Mouse (Mus musculus): ENCODE results near the gene Neil1.

- no peak for TF ChIP-seq CTCF (IDR thresholded peaks at IDR 0.05; ENCODE audit: control insufficient read depth, insufficient read depth, insufficient read length)
- TF ChIP-seq USF1 (IDR thresholded peaks at IDR 0.05; ENCODE audit: low read depth): no peak
- TF ChIP-seq MYOG (IDR thresholded peaks at IDR 0.05; ENCODE audit: control insufficient read depth, extremely low read depth, insufficient read length): no peak
- no peak for TF ChIP-seq MAX (IDR thresholded peaks at IDR 0.05)
- no peak for TF ChIP-seq MYOD1 (IDR thresholded peaks at IDR 0.05; ENCODE audit: control insufficient read depth, insufficient read length, low read depth)
- no peak for TF ChIP-seq CEBPB (IDR thresholded peaks at IDR 0.05; ENCODE audit: low read depth)
Observed at GRCm38 (mm10) chr9:57158506-57158905, 10.4 kb upstream of the Neil1 start.
